Mouse (Mus musculus): ENCODE results near the gene Igdcc4.
A peak's percentile ranks its signal among the peaks of the same experiment; 100 is the strongest.
"Not testable (repeated sequence)": the region's sequence is repeated elsewhere in the genome, so short reads cannot be mapped to it uniquely, and the experiment has no call there.

Gene Igdcc4

DNA sequence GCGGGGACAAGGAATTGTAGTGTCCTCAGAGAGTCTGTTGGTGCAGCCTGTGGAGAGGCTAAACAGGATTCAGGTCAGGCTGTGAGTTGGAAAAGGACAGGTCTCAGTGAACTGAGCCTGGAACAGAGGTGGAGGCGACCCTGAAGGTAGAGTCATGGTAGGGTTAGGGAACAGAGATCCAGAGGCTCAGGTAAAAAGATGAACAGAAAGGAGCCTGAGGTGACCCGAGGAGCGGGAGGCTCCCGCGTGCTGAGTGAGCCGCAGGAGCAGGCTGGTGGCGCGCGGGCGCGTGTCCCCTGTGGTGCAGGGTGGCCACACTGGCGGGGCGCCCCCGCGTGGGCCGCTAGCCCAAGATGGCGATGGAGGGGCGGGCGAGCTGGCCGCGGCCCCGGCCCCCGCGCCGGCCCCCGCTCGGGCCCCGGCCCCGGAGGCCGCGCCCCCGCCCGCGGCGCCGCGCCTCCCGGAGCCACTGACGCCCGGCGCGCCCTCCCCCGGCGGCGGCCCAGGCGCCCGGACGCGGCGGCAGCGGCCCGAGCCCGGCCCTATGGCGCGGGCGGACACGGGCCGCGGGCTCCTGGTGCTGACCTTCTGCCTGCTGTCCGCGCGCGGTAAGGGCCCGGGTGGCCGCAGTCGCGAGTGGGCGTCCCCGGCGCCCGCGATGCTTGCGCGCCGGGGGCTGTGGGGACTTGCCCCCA lies at the start of gene Igdcc4:
TSS of gene Igdcc4 (plus strand) at position 496 of the 695 bp plus-strand sequence.
- peaks cover 2% of the 10 kb centered on the region; the same call in 1 of the 2 replicates for H3K27me3 ChIP-seq (ENCODE audit: control insufficient read depth, insufficient read depth, low read length, poor library complexity, severe bottlenecking)
- H3K36me3 ChIP-seq (ENCODE audit: control insufficient read depth, insufficient read depth, low read length, poor library complexity, severe bottlenecking): no peaks in the 10 kb centered on the region
- no peak for DNase-seq (ENCODE audit: low read depth, low spot score)

DNA sequence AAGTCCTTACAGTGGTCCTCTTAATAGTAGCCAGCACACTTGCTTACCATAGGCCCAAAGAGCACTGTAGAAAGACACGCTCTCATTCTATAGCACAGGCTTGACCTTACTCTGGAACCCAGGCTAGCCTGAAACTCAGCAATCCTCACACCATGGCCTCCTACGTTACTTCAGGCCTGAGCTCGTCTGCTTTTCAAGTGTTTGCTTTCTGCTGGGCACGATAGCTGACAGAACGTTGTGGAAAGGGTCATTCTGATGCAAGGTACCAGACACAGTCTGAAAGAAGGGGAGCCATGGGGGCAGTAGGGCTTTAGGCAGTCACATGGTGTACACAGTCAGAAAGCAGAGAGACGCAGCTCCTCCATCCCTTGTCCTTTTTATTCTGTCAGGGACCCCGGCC lies 37.0 kb upstream of the Igdcc4 start:
- H3K27me3 ChIP-seq (ENCODE audit: control insufficient read depth, insufficient read depth, low read length, poor library complexity, severe bottlenecking): no peaks in the 10 kb centered on the region
- DNase-seq (ENCODE audit: low read depth, low spot score): no peak
- H3K36me3 ChIP-seq (ENCODE audit: control insufficient read depth, insufficient read depth, low read length, poor library complexity, severe bottlenecking): peaks cover 15% of the 10 kb centered on the region

DNA sequence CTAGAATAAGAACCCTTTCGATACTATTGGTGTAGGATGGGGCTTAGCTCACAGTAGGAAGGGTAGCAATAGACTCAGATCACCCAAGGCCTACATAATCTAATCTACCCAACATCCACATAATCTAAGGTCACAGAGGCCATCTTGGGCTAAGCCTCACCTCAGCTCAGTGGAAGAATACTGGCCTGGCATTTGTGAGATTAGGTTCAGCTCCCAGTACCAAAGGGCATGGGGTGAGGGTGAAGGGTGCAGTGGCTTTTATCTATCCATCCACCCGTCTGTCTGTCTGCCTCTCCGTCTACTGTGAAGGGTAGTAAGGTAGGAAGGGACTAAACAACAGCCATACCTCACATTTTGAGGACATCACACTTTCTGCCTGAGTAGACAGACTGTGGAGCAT lies 30.7 kb upstream of the Igdcc4 start:
- Histone ChIP-seq H3K36me3 (ENCODE audit: control insufficient read depth, insufficient read depth, low read length, poor library complexity, severe bottlenecking) (peaks cover 4% of the 10 kb centered on the region), H3K27me3 (ENCODE audit: control insufficient read depth, insufficient read depth, low read length, poor library complexity, severe bottlenecking) (no peaks in the 10 kb centered on the region)
- DNase-seq (ENCODE audit: low read depth, low spot score): no peak

DNA sequence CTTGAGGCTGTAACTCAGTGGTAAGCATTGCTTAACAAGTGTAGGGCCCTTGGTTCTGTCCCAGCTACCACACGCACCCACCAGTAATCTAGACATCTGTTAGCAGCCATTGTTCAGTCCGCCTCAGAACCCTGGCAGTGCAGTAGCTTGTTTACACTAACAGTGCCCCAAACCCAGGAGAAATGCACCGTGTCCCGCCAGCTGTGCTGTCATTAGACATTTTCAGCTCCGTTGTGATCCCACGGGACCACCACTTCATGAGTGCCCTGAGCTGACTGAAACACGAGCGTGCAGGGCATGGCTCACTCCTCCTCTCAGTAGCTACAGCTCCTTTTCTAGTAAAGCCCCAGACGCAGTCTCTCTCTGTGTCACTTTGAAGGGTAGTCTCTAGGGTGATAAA lies 27.7 kb upstream of the Igdcc4 start:
- Histone ChIP-seq H3K36me3 (ENCODE audit: control insufficient read depth, insufficient read depth, low read length, poor library complexity, severe bottlenecking) (peaks cover 2% of the 10 kb centered on the region; the same call in 1 of the 2 replicates), H3K27me3 (ENCODE audit: control insufficient read depth, insufficient read depth, low read length, poor library complexity, severe bottlenecking) (no peaks in the 10 kb centered on the region)
- DNase-seq (ENCODE audit: low read depth, low spot score): peak; percentile 38

DNA sequence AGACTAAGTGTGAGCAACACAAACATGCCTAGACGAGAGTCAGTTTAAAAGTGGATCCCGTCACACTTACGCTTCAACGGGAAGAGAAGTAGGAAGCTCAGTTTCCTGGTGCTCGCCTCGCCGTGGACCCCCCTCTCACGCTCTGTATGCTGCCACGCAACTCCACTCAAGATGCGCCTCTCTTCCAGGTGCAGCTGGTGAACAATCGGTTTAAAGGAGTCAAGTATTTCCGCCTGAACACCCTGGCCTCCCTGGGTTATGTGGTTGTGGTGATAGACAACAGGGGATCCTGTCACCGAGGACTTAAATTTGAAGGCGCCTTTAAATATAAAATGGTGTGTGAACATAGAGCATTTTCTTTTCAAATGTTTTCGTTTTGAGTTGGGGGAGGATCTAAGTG lies 27.0 kb upstream of the Igdcc4 start:
- DNase-seq (ENCODE audit: low read depth, low spot score): peak; percentile 30
- peaks cover 3% of the 10 kb centered on the region for H3K36me3 ChIP-seq (ENCODE audit: control insufficient read depth, insufficient read depth, low read length, poor library complexity, severe bottlenecking)
- H3K27me3 ChIP-seq (ENCODE audit: control insufficient read depth, insufficient read depth, low read length, poor library complexity, severe bottlenecking): no peaks in the 10 kb centered on the region

DNA sequence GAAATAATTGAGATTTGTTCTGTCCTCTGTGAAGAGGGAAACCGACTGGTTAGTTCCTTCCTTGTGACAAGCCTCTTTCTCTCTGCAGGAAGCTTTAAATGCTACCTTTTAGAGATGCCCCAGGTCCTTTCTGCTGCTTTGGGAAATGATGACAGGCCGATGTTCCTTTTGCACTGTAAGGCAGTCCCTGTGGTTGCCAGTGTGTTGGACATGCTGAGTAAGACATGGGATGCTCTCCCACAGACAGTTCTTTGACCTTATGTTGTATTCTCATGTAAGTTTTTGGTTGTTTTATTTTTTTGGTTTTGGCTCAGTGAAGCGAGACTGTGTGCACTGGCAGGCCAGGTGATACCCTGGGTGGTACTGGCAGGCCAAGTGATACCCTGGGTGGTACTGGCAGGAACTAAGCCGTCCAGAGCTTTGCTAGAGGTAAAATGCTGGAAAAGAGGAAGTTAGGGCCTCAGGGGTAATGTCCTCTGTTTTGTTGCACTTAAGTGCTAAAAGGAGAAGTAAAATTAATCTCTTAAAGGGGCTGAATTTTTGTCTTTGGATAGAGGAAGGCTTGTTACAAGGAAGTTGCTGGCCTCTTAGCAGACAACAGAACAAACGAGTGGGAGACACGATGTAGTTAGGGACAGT lies 26.3 kb upstream of the Igdcc4 start:
- no peaks in the 10 kb centered on the region for H3K27me3 ChIP-seq (ENCODE audit: control insufficient read depth, insufficient read depth, low read length, poor library complexity, severe bottlenecking)
- H3K36me3 ChIP-seq (ENCODE audit: control insufficient read depth, insufficient read depth, low read length, poor library complexity, severe bottlenecking): peaks cover 3% of the 10 kb centered on the region
- DNase-seq (ENCODE audit: low read depth, low spot score): peak; percentile 79

DNA sequence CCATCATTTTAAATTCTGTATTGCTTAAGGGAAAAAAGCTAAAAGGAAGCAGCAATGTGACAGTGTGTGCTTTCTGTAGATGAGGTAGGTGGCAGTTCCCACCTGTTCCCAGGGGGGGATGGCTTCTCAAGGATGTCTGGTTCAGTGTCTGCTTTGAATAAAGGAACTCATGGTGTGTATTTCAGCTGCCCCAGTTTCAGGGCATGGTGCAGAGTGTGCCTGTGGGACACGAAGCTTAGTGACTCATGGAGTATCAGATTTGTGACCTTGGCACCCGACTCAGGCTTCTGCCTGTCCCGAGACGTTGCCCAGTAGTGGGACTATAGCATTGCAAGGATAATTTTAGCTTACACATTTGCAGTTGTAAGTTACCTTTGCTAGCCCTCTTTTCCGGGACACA lies 23.8 kb upstream of the Igdcc4 start:
- DNase-seq (ENCODE audit: low read depth, low spot score): peak; percentile 31
- Histone ChIP-seq H3K36me3 (ENCODE audit: control insufficient read depth, insufficient read depth, low read length, poor library complexity, severe bottlenecking) (peaks cover 3% of the 10 kb centered on the region), H3K27me3 (ENCODE audit: control insufficient read depth, insufficient read depth, low read length, poor library complexity, severe bottlenecking) (no peaks in the 10 kb centered on the region)

DNA sequence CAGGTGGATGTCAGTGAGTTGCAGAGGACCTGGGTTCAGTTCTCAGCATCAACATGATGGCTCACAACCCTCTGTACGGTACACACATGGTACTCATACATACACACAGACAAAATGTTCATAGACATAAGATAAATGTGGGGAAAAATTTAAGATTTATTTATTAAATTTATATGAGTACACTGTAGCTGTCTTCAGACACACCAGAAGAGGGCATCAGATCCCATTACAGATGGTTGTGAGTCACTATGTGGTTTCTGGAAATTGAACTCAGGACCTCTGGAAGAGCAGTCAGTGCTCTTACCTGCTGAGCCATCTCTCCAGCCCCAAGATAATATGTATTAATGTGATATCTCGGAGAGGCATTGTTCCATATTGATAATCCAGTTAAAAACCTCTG lies 21.1 kb upstream of the Igdcc4 start:
- DNase-seq (ENCODE audit: low read depth, low spot score); H3K27me3 ChIP-seq (ENCODE audit: control insufficient read depth, insufficient read depth, low read length, poor library complexity, severe bottlenecking); H3K36me3 ChIP-seq (ENCODE audit: control insufficient read depth, insufficient read depth, low read length, poor library complexity, severe bottlenecking): not testable (repeated sequence)

DNA sequence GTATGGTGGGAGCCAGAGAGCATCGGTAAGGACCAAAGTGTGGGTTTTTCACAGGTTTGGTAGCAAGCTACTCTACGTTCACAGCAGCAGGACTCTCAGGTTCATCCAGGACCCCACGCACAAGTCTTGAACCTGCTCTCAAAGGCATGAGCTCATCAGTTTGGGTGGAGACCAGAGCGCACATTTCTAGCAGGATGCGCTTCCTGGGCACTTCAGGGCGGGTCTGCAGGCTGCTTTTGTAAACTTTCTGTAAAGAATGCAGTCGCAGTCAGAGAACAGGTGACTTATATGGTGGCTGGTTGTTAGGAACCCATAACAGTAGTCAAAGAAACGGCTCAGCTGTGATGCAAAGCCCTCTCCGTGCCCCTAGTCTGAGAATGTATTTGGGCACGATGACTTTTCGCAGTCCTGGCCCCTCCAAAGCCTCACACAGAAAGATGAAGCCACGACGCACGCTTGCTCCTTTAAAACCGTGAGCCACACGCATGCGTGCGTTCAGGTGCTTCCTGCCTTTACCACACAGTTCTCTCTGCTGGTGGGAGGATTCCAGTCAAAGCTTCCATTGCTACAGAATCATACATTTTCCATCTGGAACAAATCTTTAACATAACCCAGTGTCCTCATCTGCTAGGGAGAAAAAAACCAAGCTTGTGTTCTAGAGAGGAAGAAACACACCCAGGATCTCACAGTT lies 18.1 kb upstream of the Igdcc4 start:
- Histone ChIP-seq H3K36me3 (ENCODE audit: control insufficient read depth, insufficient read depth, low read length, poor library complexity, severe bottlenecking) (peaks cover 3% of the 10 kb centered on the region), H3K27me3 (ENCODE audit: control insufficient read depth, insufficient read depth, low read length, poor library complexity, severe bottlenecking) (no peaks in the 10 kb centered on the region)
- no peak for DNase-seq (ENCODE audit: low read depth, low spot score)

DNA sequence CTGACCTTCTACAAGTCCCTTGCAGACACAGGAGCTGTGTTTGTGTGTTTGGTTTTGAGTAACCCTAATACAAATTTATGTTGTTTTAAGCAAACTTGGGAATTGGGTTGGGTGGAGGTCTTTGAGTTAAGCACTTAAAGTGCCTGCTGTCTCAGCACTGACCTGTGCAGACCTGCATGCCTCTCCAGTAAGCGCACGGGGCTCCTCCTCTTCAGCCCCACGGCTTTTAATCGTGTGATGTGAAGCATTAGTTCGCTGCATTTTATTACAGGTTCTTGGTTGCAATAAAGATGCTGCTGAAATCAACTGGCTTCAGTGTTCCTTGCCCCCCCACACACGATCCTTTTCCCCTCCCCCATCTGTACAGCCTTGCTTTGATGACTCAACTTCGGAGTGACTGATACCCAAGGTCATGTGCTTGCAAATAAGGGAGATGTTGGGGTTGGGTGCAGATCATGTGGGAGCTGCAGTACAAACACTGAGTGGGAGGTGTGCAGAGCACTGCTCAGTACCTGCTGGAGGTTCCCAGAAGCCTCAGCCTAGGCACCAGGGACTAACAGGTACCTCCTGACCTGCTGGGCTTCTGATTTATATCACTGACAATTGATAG lies 17.0 kb upstream of the Igdcc4 start:
- H3K27me3 ChIP-seq (ENCODE audit: control insufficient read depth, insufficient read depth, low read length, poor library complexity, severe bottlenecking): no peaks in the 10 kb centered on the region
- no peak for DNase-seq (ENCODE audit: low read depth, low spot score)
- no peaks in the 10 kb centered on the region; the same call in 1 of the 2 replicates for H3K36me3 ChIP-seq (ENCODE audit: control insufficient read depth, insufficient read depth, low read length, poor library complexity, severe bottlenecking)

DNA sequence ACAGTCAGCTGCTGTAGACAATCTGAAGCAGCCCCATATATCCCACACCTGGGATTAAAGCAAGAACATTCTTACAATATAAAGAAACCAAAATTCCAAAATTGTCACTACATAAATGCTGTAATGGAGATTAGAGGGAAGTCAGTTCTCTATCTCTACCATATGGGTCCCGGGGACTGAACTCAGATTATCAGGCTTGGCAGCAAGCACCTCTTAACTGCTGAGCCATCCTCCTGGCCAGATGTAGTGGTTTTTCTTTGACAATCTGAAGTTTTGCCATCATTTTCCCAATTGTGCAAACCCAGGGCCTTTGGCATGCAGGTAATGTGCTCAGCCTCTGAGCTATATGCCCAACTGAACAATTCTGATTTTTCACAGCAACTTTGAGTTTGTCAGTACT lies 16.0 kb upstream of the Igdcc4 start:
- DNase-seq (ENCODE audit: low read depth, low spot score): no peak
- Histone ChIP-seq H3K27me3 (ENCODE audit: control insufficient read depth, insufficient read depth, low read length, poor library complexity, severe bottlenecking) (no peaks in the 10 kb centered on the region), H3K36me3 (ENCODE audit: control insufficient read depth, insufficient read depth, low read length, poor library complexity, severe bottlenecking) (no peaks in the 10 kb centered on the region; the same call in 1 of the 2 replicates)

DNA sequence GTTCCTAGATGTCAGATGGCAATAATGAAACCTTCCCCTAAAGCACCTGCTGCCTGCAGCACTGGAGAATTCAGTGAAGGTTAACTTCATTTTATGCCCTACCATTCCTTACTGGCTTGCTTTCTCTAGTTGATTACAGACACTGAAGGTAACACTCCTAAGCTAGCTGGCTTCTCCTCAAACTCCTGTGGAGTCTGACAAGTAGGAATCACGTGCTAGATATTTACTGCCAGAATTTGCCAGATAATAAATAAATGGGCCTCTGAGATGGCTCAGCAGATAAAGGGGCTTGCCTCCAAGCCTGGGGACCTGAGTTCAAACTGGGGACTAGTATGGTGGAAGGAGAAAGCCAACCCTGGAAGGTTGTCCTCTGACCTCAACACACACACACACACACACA lies 14.5 kb upstream of the Igdcc4 start:
- no peaks in the 10 kb centered on the region for H3K36me3 ChIP-seq (ENCODE audit: control insufficient read depth, insufficient read depth, low read length, poor library complexity, severe bottlenecking)
- no peaks in the 10 kb centered on the region for H3K27me3 ChIP-seq (ENCODE audit: control insufficient read depth, insufficient read depth, low read length, poor library complexity, severe bottlenecking)
- no peak for DNase-seq (ENCODE audit: low read depth, low spot score)

DNA sequence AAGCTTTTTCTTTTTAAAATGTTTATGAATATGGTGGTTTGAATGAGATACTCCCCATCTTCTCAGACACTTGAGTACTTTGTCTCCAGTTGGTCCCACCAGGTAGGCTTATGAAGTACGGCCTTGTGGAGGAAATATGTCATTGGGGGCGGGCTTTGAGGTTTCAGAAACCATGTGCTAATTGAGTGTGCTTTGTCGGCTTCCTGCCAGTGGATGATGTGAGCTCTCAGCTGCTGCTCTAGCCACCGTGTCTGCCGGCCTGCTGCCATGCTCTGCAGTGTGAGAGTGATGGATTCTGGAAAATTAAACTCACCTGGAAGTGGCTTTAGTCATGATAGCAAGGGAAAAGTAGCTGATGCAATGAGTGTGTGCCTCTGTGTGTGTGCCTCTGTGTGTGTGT lies 13.8 kb upstream of the Igdcc4 start:
- Histone ChIP-seq H3K36me3 (ENCODE audit: control insufficient read depth, insufficient read depth, low read length, poor library complexity, severe bottlenecking) (no peaks in the 10 kb centered on the region), H3K27me3 (ENCODE audit: control insufficient read depth, insufficient read depth, low read length, poor library complexity, severe bottlenecking) (no peaks in the 10 kb centered on the region)
- peak; percentile 65 for DNase-seq (ENCODE audit: low read depth, low spot score)

DNA sequence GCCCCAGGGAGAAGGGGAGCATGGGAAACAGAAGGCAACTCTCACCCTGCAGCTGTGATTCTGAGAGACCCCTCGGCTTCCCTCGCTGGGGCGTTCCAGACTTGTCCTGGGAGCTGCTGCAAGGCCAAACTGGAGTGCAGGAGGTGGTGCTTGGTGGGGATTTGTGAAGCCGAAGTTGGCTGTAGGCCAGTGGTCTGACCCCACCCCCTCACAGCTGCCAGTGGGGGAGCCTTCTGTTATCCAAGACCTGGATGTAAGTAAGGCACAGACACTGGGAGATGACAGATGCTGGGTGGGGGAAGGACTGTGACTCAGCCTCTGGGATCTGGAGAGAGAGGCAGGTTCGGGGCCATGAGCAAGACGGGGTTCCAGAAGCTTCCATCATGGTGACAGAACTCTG lies 7.0 kb upstream of the Igdcc4 start:
- DNase-seq (ENCODE audit: low read depth, low spot score): no peak
- H3K27me3 ChIP-seq (ENCODE audit: control insufficient read depth, insufficient read depth, low read length, poor library complexity, severe bottlenecking): no peaks in the 10 kb centered on the region
- no peaks in the 10 kb centered on the region for H3K36me3 ChIP-seq (ENCODE audit: control insufficient read depth, insufficient read depth, low read length, poor library complexity, severe bottlenecking)

Data from splenic B cell, adult 2 months (primary cell).